Mouse (Mus musculus) heart, embryonic 16.5 days (tissue): ENCODE results near the gene Sprr2a3. TPM values are rescaled to one million over a fixed set of nuclear protein-coding genes. Genes with fewer than 3 reads are reported as not detected.
"Not testable (repeated sequence)": the region's sequence is repeated elsewhere in the genome, so short reads cannot be mapped to it uniquely, and the experiment has no call there.

Experiments used
- ATAC-seq: fragments of 200-750 bp; cut with Nextera tagmentation; replicated peaks from 2 replicates; pipeline ENCODE4 v1.8.0; 2017; ENCODE audit warnings: moderate number of reproducible peaks; ENCODE audit not compliant: insufficient read depth, low FRiP score; ENCODE audit errors: extremely low read depth
- H3K27ac ChIP-seq: fragments of 300-500 bp; sonication (generic); 2 replicates; pipeline ENCODE4 v1.5.1; 2014; ENCODE audit warnings: mild to moderate bottlenecking, low read length, control low read depth, moderate library complexity
- H3K27me3 ChIP-seq: fragments of 300-500 bp; sonication (generic); 2 replicates; pipeline ENCODE4 v1.6.1; 2014; ENCODE audit warnings: low read length, mixed read lengths; ENCODE audit not compliant: control insufficient read depth, insufficient read depth
- H3K36me3 ChIP-seq: fragments of 300-500 bp; sonication (generic); 2 replicates; pipeline ENCODE4 v1.6.1; 2014; ENCODE audit not compliant: control insufficient read depth, insufficient read depth
- H3K4me1 ChIP-seq: fragments of 300-500 bp; sonication (generic); 2 replicates; pipeline ENCODE4 v1.6.1; 2014; ENCODE audit warnings: low read length, mixed read lengths; ENCODE audit not compliant: control insufficient read depth, insufficient read depth
- H3K4me2 ChIP-seq: fragments of 300-500 bp; sonication (generic); 2 replicates; pipeline ENCODE4 v1.6.1; 2014; ENCODE audit warnings: low read depth, mild to moderate bottlenecking, control low read depth, low read length
- H3K4me3 ChIP-seq: fragments of 300-500 bp; sonication (generic); 2 replicates; pipeline ENCODE4 v1.5.1; 2014; ENCODE audit warnings: mild to moderate bottlenecking, control low read depth, low read length
- H3K9ac ChIP-seq: fragments of 300-500 bp; sonication (generic); 2 replicates; pipeline ENCODE4 v1.6.1; 2014; ENCODE audit warnings: low read length, control low read depth
- H3K9me3 ChIP-seq: fragments of 300-500 bp; sonication (generic); replicated peaks from 2 replicates; pipeline ENCODE4 v1.6.1; 2016; ENCODE audit warnings: low read length; ENCODE audit not compliant: control insufficient read depth
- WGBS: fragments of 180-500 bp; shearing (Covaris S2); extraction: QIAGEN DNeasy Blood & Tissue Kit; methylation state at CpG from one replicate; pipeline ENCODE4 v1.1.7; 2014; 5-methylcytosine and 5-hydroxymethylcytosine counted together
- polyA plus RNA-seq: library from polyadenylated mRNA; unstranded; fragments of >200 nt; fragmentation: Nextera tagmentation; extraction: Ambion mirVana; gene quantifications from 2 replicates; pipeline ENCODE4 v1.2.1, GENCODE M21; 2015

Gene Sprr2a3
- polyA plus RNA-seq, 1 experiment from 2014 or later, result 3.6 TPM

DNA sequence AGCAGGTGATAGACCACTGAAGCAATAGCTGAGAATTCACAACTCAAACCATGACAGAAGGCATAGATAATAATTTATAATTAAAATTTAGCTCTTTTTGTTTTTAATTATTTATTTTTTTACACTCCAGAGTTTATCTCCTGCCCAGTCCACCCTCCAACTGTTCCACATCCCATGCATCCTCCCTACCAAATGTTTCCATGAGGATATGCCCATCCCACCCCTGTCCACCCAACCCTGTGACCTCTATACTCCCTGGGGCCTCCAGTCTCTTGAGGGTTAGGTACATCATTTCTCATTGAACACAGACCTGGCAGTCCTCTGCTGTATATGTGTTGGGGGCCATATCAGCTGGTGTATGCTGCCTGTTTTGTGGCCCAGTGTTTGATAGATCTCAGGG lies 26.7 kb upstream of the Sprr2a3 start:
- H3K9me3 ChIP-seq, H3K36me3 ChIP-seq, ATAC-seq, H3K4me2 ChIP-seq, H3K4me3 ChIP-seq, H3K9ac ChIP-seq, H3K4me1 ChIP-seq, H3K27ac ChIP-seq, H3K27me3 ChIP-seq: not testable (repeated sequence)

DNA sequence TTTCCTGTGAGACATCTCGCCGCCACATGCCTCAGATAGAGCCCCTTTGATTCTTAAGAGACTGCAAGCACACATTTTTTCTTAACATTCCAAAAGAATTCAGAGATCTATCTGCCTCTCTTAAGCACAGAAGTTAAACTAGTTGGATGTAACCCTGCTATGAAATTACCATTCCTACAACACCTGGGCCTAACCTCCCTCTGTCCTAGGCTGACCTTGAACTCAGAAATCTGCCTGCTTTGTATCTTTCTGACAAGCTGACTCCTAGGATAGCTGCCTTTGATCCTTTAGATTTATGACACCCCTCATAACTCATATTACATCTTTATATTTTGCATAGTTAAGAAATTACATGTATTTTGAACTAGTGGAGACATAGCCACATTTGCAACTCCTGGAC lies 21.8 kb upstream of the Sprr2a3 start:
- H3K9me3 ChIP-seq, H3K27ac ChIP-seq, H3K4me3 ChIP-seq, H3K9ac ChIP-seq, ATAC-seq, H3K4me1 ChIP-seq, H3K27me3 ChIP-seq, H3K4me2 ChIP-seq, H3K36me3 ChIP-seq: not testable (repeated sequence)
- no CpG with 5 or more reads among the region's 2 CpGs for WGBS

DNA sequence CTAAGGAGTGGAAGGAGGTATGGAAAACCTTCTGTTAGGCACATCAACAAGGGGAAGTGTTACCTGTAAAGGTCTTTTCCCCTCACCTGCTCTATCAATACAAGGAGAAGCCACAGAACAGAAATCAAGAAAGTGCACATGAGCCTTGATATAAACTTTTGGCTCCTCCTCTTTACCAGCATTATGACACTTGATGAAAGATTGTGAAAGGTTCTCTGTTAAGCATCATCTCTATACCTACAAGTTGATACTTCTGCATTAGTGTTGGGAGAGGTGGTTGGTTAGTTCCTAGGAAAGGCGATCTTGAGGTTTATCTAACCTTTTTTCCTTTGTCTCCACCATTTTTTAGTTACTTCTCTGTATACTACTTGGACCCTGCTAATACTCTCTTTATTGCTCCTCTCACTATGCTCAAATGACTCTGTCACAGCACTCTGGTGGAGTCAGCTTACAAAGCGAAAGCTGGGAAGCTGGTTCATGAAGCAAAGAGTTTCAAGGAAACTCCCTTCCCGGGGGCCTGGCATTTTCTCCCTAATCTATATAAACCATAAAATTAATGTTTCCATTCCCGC lies 13.7 kb upstream of the Sprr2a3 start:
- H3K4me3 ChIP-seq, H3K27ac ChIP-seq, H3K36me3 ChIP-seq, H3K4me2 ChIP-seq, H3K27me3 ChIP-seq, H3K4me1 ChIP-seq, H3K9ac ChIP-seq, H3K9me3 ChIP-seq: not testable (repeated sequence)
- 0 out of 2 replicates have a peak, but pooled peaks have one; percentile 23 for ATAC-seq
- WGBS, result no CpG with 5 or more reads among the region's 4 CpGs

DNA sequence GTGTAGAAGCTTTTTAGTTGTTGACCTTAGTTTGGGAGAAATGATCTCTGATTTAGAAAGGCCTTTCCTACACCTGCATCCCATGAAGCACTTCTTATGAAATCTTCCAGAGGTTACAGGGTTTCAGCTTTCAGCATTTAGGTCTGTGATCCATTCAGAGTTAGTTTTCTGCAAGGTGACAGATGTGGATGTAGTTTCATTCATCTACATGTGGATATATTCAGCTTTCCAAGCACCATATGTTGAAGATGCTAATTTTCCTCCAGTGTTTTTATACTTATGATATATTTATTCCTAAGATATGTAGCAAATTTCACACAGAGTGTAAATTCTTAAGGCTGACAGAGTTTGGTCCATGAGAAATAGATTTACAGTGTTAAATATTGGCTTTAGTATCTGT lies 11.7 kb upstream of the Sprr2a3 start:
- not testable (repeated sequence) for H3K4me2 ChIP-seq, ATAC-seq, H3K9ac ChIP-seq

DNA sequence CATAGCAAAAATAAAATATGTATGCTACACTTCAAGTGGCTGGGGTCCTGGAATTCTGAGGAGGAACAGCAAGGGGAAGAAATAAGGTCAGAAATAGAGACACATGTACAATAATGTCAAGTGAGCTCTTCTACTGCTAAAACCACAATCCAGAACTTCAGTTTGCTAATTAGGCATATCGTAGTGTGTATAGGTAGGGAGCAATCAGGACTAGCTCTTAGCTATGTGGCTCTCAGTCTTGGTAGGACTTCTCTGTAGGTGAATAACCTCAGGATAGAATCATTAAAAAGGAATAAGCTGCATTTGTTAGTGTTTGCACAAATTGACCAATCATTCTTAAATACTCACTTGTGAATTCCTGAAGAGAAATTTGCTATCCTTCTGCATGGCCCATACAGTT lies 11.2 kb upstream of the Sprr2a3 start:
- no CpG with 5 or more reads among the region's 1 CpGs for WGBS
- H3K4me1 ChIP-seq, H3K9ac ChIP-seq, H3K27ac ChIP-seq, H3K4me2 ChIP-seq, H3K9me3 ChIP-seq, H3K27me3 ChIP-seq, H3K36me3 ChIP-seq, ATAC-seq, H3K4me3 ChIP-seq: not testable (repeated sequence)

More for the DNA sequence above, 11.7 kb upstream of the Sprr2a3 start:
- H3K4me1 ChIP-seq, H3K9me3 ChIP-seq, H3K36me3 ChIP-seq, H3K4me3 ChIP-seq, H3K27ac ChIP-seq, H3K27me3 ChIP-seq: not testable (repeated sequence)

DNA sequence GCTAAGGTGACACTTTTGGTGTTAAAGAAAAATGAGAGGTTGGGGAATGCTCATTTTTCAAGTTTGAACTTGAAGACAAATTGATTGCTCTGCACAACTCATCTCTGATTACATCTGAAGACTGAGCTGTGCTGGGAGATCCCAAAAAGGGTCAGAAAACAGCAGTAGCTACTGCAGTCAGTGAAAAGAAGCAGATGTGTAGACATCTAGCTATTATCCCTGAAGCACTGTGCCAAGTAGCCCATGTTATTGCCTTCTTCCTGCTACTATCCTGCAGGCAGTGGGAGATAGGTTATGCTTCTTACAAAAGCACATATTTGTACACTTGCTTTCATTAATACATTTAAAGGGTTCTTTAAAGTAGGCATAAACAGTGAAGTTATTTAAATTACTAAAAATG lies 5.6 kb upstream of the Sprr2a3 start:
- not testable (repeated sequence) for H3K4me3 ChIP-seq, H3K27ac ChIP-seq, H3K4me2 ChIP-seq, H3K36me3 ChIP-seq, H3K4me1 ChIP-seq, H3K27me3 ChIP-seq, ATAC-seq, H3K9ac ChIP-seq, H3K9me3 ChIP-seq

DNA sequence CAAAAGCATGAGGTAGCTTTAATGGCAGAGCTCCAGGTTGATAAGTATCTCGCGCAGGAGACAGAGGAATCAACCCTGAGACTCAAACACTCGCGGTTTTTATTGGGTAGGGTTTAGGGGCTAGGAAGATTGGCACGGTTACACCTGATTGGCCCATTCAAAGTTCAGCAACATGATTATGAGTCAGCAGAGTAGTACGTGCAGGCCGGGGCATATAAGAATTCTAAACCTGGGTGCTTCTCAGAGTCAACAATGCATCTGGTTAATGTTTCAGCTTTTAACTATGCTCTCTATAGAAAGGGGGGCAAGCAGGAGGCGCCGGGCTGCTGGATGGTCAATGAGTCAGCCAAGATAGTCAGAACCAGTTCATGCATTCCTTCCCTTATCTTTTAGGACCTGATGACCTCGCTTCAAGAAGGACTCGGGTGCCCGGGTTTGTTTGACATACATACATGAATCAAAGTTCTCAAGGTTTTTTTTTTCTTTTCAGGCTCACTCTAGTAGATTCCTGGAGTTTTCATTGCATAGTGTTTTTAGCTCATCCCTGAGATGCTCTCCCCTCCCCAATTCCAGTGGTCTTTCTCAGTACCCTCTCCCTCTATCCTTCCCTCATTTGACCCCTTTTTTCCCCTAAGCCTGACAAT lies 4.1 kb upstream of the Sprr2a3 start:
- ATAC-seq, result peak; percentile 58
- H3K4me3 ChIP-seq, H3K27me3 ChIP-seq, H3K4me2 ChIP-seq, H3K36me3 ChIP-seq, H3K9me3 ChIP-seq, H3K4me1 ChIP-seq, H3K9ac ChIP-seq, H3K27ac ChIP-seq: not testable (repeated sequence)
- WGBS, result 23% methylated on average over 5 of the region's 12 CpGs

DNA sequence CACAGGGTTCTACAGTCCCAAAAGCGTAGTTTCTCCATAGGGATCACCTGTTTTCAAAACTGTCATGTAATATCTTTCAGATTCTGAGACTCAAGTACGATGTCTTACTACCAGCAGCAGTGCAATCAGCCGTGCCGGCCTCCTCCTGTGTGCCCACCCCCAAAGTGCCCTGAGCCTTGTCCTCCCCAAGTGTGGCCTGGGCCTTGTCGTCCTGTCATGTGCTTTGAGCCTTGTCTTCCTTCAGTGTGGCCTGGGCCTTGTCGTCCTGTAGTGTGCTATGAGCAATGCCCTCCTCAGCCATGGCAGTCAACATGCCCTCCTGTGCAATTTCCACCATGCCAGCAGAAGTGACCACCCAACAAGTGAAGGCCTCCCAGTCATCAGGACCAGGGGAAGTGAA lies 3.3 kb downstream of the Sprr2a3 start:
- not testable (repeated sequence) for ATAC-seq, H3K36me3 ChIP-seq, H3K4me1 ChIP-seq, H3K9ac ChIP-seq, H3K9me3 ChIP-seq, H3K4me3 ChIP-seq, H3K27ac ChIP-seq, H3K27me3 ChIP-seq, H3K4me2 ChIP-seq
- WGBS, result 71% methylated on average over 3 of the region's 6 CpGs

DNA sequence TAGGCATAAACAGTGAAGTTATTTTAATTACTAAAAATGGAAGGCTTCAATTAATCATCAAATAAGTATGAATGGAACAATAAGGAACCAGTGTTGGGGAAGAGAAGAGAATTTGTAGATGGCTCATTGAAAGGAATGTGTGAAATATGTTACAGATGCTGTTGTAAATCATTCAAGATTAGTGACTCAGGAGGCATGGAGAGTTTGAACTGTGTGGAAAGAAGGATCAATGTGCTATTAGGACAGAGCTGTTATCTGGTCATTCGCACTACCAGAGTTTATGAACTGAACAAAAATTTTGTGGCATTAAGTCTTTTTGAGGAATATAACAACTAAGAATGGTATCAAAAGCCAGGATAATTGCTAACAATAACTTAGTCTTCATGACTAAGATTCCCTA lies 22.2 kb downstream of the Sprr2a3 start:
- Histone ChIP-seq H3K36me3 (no peaks in the 10 kb centered on the region), H3K9ac (no peak overlapping the region), H3K4me1 (no peaks in the 10 kb centered on the region), H3K4me3 (no peak overlapping the region), H3K27me3 (no peaks in the 10 kb centered on the region), H3K4me2 (no peak overlapping the region), H3K9me3 (no peaks in the 10 kb centered on the region), H3K27ac (no peak overlapping the region)
- 68% methylated on average over 1 of the region's 1 CpGs for WGBS
- no peak for ATAC-seq
